Mouse (Mus musculus) small intestine, adult 2 months (tissue): ENCODE measurements around the gene Adam19. TPM values are rescaled to one million over a fixed set of nuclear protein-coding genes. Genes with fewer than 3 reads are reported as not detected.

Source experiments
- H3K27ac ChIP-seq: fragments of 200-500 bp; 2 replicates; pipeline ENCODE4 v1.5.1; 2012; ENCODE audit warnings: low read depth, low read length, control low read depth, inconsistent platforms; ENCODE audit not compliant: insufficient read depth
- H3K27me3 ChIP-seq: fragments of 200-500 bp; 2 replicates; pipeline ENCODE4 v1.6.1; 2012; ENCODE audit warnings: mild to moderate bottlenecking, moderate library complexity, low read length, inconsistent platforms; ENCODE audit not compliant: control insufficient read depth, insufficient read depth
- H3K36me3 ChIP-seq: fragments of 200-500 bp; 2 replicates; pipeline ENCODE4 v1.6.1; 2012; ENCODE audit warnings: mild to moderate bottlenecking, low read length, control low read depth, inconsistent platforms; ENCODE audit not compliant: control insufficient read depth, insufficient read depth
- H3K4me1 ChIP-seq: fragments of 200-500 bp; 2 replicates; pipeline ENCODE4 v1.6.1; 2012; ENCODE audit warnings: low read length, inconsistent platforms, mixed read lengths; ENCODE audit not compliant: control insufficient read depth, insufficient read depth, insufficient read length
- H3K4me3 ChIP-seq: fragments of 200-500 bp; 2 replicates; pipeline ENCODE4 v1.5.1; 2012; ENCODE audit warnings: low read depth, mild to moderate bottlenecking, control low read depth, inconsistent platforms, low read length, moderate library complexity
- CTCF ChIP-seq: fragments of 200-500 bp; IDR thresholded peaks from 2 replicates; pipeline ENCODE4 v1.5.1; 2012; ENCODE audit warnings: low read depth, mild to moderate bottlenecking, control low read depth, inconsistent platforms, low read length, moderate library complexity, mixed read lengths; ENCODE audit not compliant: insufficient replicate concordance, insufficient read length; ENCODE audit errors: extremely low read depth
- POLR2A ChIP-seq: fragments of 200-500 bp; IDR thresholded peaks from 2 replicates; pipeline ENCODE4 v1.6.1; 2012; ENCODE audit warnings: low read depth, mild to moderate bottlenecking, control low read depth, inconsistent platforms, low read length, moderate library complexity
- WGBS: fragments of 180-500 bp; shearing (Covaris S2); methylation state at CpG from one replicate; pipeline ENCODE4 v1.1.7; 2018; 5-methylcytosine and 5-hydroxymethylcytosine counted together
- polyA plus RNA-seq: library from polyadenylated mRNA; depleted of rRNA; stranded (reverse); fragments of >200 nt; gene quantifications from 2 replicates; pipeline ENCODE4 v1.2.3, GENCODE M21; 2012

Gene Adam19
- polyA plus RNA-seq, 1 experiment: 6.8 TPM

DNA sequence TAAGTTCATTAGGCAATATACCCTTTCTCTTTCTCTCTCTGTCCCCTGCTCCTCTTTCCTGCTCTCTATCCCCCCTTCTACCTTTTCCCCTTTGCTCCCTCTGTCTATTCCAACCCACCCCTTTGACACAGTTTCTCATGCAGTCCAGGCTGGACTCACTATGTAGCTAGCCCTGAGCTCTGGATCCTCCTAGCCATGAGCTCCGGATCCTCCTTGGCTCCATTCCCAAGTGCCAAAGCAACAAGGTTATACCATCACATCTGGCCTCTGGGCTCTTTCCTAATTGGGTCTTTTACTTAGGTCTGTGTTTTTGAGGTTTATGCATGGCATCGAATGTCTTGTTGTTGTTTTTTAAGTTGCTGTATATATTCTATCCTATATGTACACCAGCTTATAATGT, 25.3 kb downstream of the Adam19 start:
- no peak for TF ChIP-seq CTCF
- no peak for TF ChIP-seq POLR2A
- 77% methylated on average over 2 of the region's 2 CpGs for WGBS

GRCm38 (mm10) chr11:46083405-46083804, 27.6 kb downstream of the Adam19 start:
- peaks cover 3% of the 10 kb centered on the region; the same call in 1 of the 2 replicates for H3K4me1 ChIP-seq
- no peaks in the 10 kb centered on the region; the same call in 1 of the 2 replicates for H3K36me3 ChIP-seq
- peak overlapping the region; percentile 51 for H3K27ac ChIP-seq
- WGBS: 48% methylated on average over 3 of the region's 3 CpGs
- no peaks in the 10 kb centered on the region for H3K27me3 ChIP-seq
- no peak overlapping the region for H3K4me3 ChIP-seq
- TF ChIP-seq CTCF (no peak), POLR2A (no peak)

More for the DNA sequence above, 25.3 kb downstream of the Adam19 start:
- H3K27me3 ChIP-seq: no peaks in the 10 kb centered on the region
- peaks cover 3% of the 10 kb centered on the region; the same call in 1 of the 2 replicates for H3K4me1 ChIP-seq
- H3K36me3 ChIP-seq: no peaks in the 10 kb centered on the region; the same call in 1 of the 2 replicates
- no peak overlapping the region for H3K4me3 ChIP-seq
- peak overlapping the region; percentile 17; the same call in 1 of the 2 replicates for H3K27ac ChIP-seq

GRCm38 (mm10) chr11:46083835-46084444, 28.1 kb downstream of the Adam19 start:
- Histone ChIP-seq H3K27me3 (no peaks in the 10 kb centered on the region), H3K4me3 (no peak overlapping the region), H3K27ac (peak overlapping the region; percentile 33; the same call in 1 of the 2 replicates), H3K36me3 (no peaks in the 10 kb centered on the region), H3K4me1 (peaks cover 3% of the 10 kb centered on the region; the same call in 1 of the 2 replicates)
- 66% methylated on average over 11 of the region's 11 CpGs for WGBS
- no peak for TF ChIP-seq POLR2A
- TF ChIP-seq CTCF: no peak

DNA sequence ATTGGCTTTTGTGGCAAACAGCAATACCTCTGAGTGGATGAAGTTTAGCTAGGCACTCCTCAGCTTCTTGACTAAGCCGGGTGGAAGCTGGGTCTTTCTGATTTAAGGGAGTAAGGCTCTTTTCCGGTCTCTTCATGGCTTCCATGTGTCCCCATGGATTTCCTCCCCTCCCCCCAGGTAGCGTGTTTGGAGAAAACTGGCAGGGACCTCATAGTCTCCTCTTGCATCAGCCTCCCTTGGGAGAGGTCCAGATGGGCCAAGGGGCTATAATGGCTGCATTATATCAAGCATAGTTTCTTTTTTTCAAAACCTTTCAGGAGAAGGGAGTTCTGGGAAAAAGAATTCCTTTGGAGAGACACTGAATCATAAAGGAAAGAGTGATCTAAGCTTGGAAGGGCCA, 28.8 kb downstream of the Adam19 start:
- no peak overlapping the region for H3K4me3 ChIP-seq
- no peaks in the 10 kb centered on the region for H3K36me3 ChIP-seq
- peak overlapping the region; percentile 33; the same call in 1 of the 2 replicates for H3K27ac ChIP-seq
- peaks cover 3% of the 10 kb centered on the region; the same call in 1 of the 2 replicates for H3K4me1 ChIP-seq
- 67% methylated on average over 3 of the region's 3 CpGs for WGBS
- no peaks in the 10 kb centered on the region for H3K27me3 ChIP-seq
- TF ChIP-seq POLR2A: no peak
- no peak for TF ChIP-seq CTCF

DNA sequence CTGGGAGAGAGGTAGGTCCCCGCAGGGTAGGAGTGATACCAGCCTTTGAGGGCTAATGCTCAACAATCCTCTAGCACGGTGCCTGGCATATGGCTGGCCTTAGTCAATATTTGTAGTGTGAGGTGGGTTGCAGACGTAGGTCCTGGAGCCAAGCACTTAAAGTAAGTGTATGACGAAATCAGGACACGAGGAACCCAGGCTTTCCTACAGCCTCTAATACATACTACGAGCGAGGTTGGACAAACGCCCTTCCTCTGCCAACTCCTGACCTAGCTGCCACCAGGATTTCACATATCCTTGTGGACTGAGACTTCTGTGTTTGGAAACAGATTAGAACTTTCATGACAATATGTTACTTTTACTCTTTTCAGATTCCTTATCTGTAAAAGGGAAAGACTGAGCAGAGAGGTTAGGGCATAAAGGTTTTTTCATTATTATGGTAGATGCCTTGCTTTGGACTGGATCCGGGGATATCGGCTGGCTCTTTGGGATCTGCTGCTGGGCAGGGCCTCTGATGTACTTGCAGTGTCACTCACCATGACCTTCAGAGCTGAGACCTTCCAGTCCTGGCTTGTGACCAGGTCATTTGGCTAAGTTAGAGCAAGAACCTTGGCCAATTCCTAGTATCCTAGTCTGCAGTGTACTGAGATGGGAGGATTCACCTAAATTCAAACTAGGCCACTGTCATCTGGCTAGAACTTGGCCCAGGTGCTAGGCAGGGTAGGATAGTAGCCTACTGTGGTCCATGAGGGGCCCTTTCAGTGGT, 29.8 kb downstream of the Adam19 start:
- Histone ChIP-seq H3K27ac (peak overlapping the region; percentile 17; the same call in 1 of the 2 replicates), H3K4me3 (no peak overlapping the region), H3K36me3 (no peaks in the 10 kb centered on the region), H3K4me1 (peaks cover 3% of the 10 kb centered on the region; the same call in 1 of the 2 replicates), H3K27me3 (no peaks in the 10 kb centered on the region)
- TF ChIP-seq CTCF: no peak
- TF ChIP-seq POLR2A: no peak
- 74% methylated on average over 10 of the region's 10 CpGs for WGBS

DNA sequence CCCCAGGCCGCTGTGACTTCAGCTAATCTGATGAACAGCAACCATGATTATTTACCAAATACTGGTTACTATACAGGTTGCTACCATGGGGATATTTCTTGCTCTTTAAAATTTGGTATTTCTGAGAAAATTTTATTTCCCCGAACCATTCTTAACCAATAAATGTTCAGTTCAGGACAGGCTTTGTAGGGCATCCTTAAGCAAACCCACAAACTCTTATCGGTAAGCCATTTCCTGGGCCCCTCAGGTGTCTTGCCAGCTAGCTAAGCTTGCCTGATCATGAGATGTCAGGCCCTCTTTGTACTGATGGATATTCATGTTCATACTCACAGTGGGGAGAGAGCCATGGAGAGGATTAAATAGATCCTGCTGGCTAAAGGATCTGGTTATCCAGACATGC, 30.7 kb downstream of the Adam19 start:
- WGBS: 75% methylated on average over 3 of the region's 3 CpGs
- Histone ChIP-seq H3K27ac (peak overlapping the region; percentile 35; the same call in 1 of the 2 replicates), H3K27me3 (no peaks in the 10 kb centered on the region), H3K36me3 (no peaks in the 10 kb centered on the region), H3K4me3 (no peak overlapping the region), H3K4me1 (peaks cover 3% of the 10 kb centered on the region; the same call in 1 of the 2 replicates)
- TF ChIP-seq POLR2A (no peak), CTCF (no peak)

- Histone ChIP-seq H3K4me1 (no peaks in the 10 kb centered on the region; the same call in 1 of the 2 replicates), H3K27me3 (no peaks in the 10 kb centered on the region), H3K36me3 (peaks cover 3% of the 10 kb centered on the region), H3K4me3 (no peak overlapping the region), H3K27ac (peak overlapping the region; percentile 57)
- TF ChIP-seq CTCF (no peak), POLR2A (no peak)
- 76% methylated on average over 4 of the region's 4 CpGs for WGBS
These were observed 33.4 kb downstream of the Adam19 start for GRCm38 (mm10) chr11:46089081-46089713.
